Mouse (Mus musculus) megakaryocyte, embryonic 14.5 days (primary cell): Measurements from ENCODE around the gene Wdr74. TPM values are rescaled to one million over a fixed set of nuclear protein-coding genes. Genes with fewer than 3 reads are reported as not detected.

Source experiments
- H3K27me3 ChIP-seq: replicated peaks from 2 replicates; pipeline ENCODE3; 2012; ENCODE audit warnings: inconsistent platforms
- H3K36me3 ChIP-seq: replicated peaks from 2 replicates; pipeline ENCODE3; 2012; ENCODE audit warnings: low read length, inconsistent platforms, mixed read lengths
- H3K4me1 ChIP-seq: 2 replicates; pipeline ENCODE4 v1.6.1; 2012; ENCODE audit warnings: inconsistent platforms
- H3K4me3 ChIP-seq: replicated peaks from 2 replicates; pipeline ENCODE3; 2012; ENCODE audit warnings: moderate library complexity, mild to moderate bottlenecking, inconsistent platforms
- H3K9me3 ChIP-seq: 2 replicates; pipeline ENCODE4 v1.6.1; 2012; ENCODE audit warnings: inconsistent platforms
- FLI1 ChIP-seq: IDR thresholded peaks from 2 replicates; pipeline ENCODE4 v1.6.1; 2012; ENCODE audit warnings: low read length, inconsistent platforms, mixed read lengths
- GATA1 ChIP-seq: IDR thresholded peaks from 3 replicates; pipeline ENCODE4 v1.6.1; 2012; ENCODE audit warnings: mixed read lengths, low read length, inconsistent platforms, borderline replicate concordance
- polyA plus RNA-seq: library from polyadenylated mRNA; stranded (reverse); fragments of >175 nt; gene quantifications from 2 replicates; pipeline ENCODE4 v1.2.3, GENCODE M21; 2012; ENCODE audit warnings: low replicate concordance; ENCODE audit not compliant: insufficient read depth

Wdr74 gene
- polyA plus RNA-seq, 1 experiment = 16.5 TPM

- H3K4me1 ChIP-seq = peaks cover 68% of the 10 kb centered on the region
- no peaks in the 10 kb centered on the region for H3K9me3 ChIP-seq
- H3K4me3 ChIP-seq = no peak overlapping the region
- no peak for TF ChIP-seq GATA1
- H3K27me3 ChIP-seq = no peaks in the 10 kb centered on the region
- H3K36me3 ChIP-seq = peaks cover 68% of the 10 kb centered on the region
Measured at GRCm38 (mm10) chr19:8706930-8707329, 28.7 kb upstream of the Wdr74 start.

- H3K4me1 ChIP-seq = peaks cover 59% of the 10 kb centered on the region
- no peak overlapping the region for H3K4me3 ChIP-seq
- peaks cover 76% of the 10 kb centered on the region for H3K36me3 ChIP-seq
- no peak for TF ChIP-seq GATA1
- no peak for TF ChIP-seq FLI1
- no peaks in the 10 kb centered on the region for H3K9me3 ChIP-seq
- no peaks in the 10 kb centered on the region for H3K27me3 ChIP-seq
Measured at GRCm38 (mm10) chr19:8708954-8709353, 26.7 kb upstream of the Wdr74 start.

GRCm38 (mm10) chr19:8710057-8710456, 25.6 kb upstream of the Wdr74 start:
- Histone ChIP-seq H3K4me3 (peak overlapping the region; percentile 50), H3K27me3 (no peaks in the 10 kb centered on the region), H3K9me3 (no peaks in the 10 kb centered on the region), H3K36me3 (peaks cover 73% of the 10 kb centered on the region), H3K4me1 (peaks cover 69% of the 10 kb centered on the region)
- TF ChIP-seq FLI1 (no peak), GATA1 (no peak)

GRCm38 (mm10) chr19:8711506-8711905, 24.1 kb upstream of the Wdr74 start:
- H3K4me3 ChIP-seq = peak overlapping the region; percentile 100
- H3K27me3 ChIP-seq = no peaks in the 10 kb centered on the region
- no peaks in the 10 kb centered on the region for H3K9me3 ChIP-seq
- peaks cover 71% of the 10 kb centered on the region for H3K4me1 ChIP-seq
- TF ChIP-seq GATA1 (no peak), FLI1 (no peak)
- peaks cover 62% of the 10 kb centered on the region for H3K36me3 ChIP-seq

GRCm38 (mm10) chr19:8711949-8712869, 23.4 kb upstream of the Wdr74 start:
- TF ChIP-seq FLI1 (no peak), GATA1 (no peak)
- Histone ChIP-seq H3K4me1 (peaks cover 73% of the 10 kb centered on the region), H3K4me3 (peak overlapping the region; percentile 100), H3K9me3 (no peaks in the 10 kb centered on the region), H3K36me3 (peaks cover 56% of the 10 kb centered on the region), H3K27me3 (no peaks in the 10 kb centered on the region)

GRCm38 (mm10) chr19:8712870-8713305, 22.7 kb upstream of the Wdr74 start:
- Histone ChIP-seq H3K4me1 (peaks cover 75% of the 10 kb centered on the region), H3K36me3 (peaks cover 50% of the 10 kb centered on the region), H3K4me3 (peak overlapping the region; percentile 100), H3K27me3 (no peaks in the 10 kb centered on the region), H3K9me3 (no peaks in the 10 kb centered on the region)
- no peak for TF ChIP-seq GATA1
- TF ChIP-seq FLI1 = no peak

GRCm38 (mm10) chr19:8713306-8713996, 22.2 kb upstream of the Wdr74 start:
- TF ChIP-seq FLI1 = no peak
- no peak for TF ChIP-seq GATA1
- Histone ChIP-seq H3K27me3 (no peaks in the 10 kb centered on the region), H3K36me3 (peaks cover 44% of the 10 kb centered on the region), H3K9me3 (no peaks in the 10 kb centered on the region), H3K4me3 (peak overlapping the region; percentile 100), H3K4me1 (peaks cover 76% of the 10 kb centered on the region)

GRCm38 (mm10) chr19:8713997-8714652, 21.5 kb upstream of the Wdr74 start:
- peaks cover 76% of the 10 kb centered on the region for H3K4me1 ChIP-seq
- no peaks in the 10 kb centered on the region for H3K27me3 ChIP-seq

GRCm38 (mm10) chr19:8714653-8715481, 20.8 kb upstream of the Wdr74 start:
- no peaks in the 10 kb centered on the region for H3K27me3 ChIP-seq
- TF ChIP-seq GATA1 = no peak
- TF ChIP-seq FLI1 = no peak
- no peaks in the 10 kb centered on the region for H3K9me3 ChIP-seq
- peaks cover 72% of the 10 kb centered on the region for H3K4me1 ChIP-seq
- peak overlapping the region; percentile 64 for H3K4me3 ChIP-seq
- H3K36me3 ChIP-seq = peaks cover 30% of the 10 kb centered on the region

More at GRCm38 (mm10) chr19:8713997-8714652, 21.5 kb upstream of the Wdr74 start:
- no peaks in the 10 kb centered on the region for H3K9me3 ChIP-seq
- H3K36me3 ChIP-seq = peaks cover 37% of the 10 kb centered on the region
- peak overlapping the region; percentile 100 for H3K4me3 ChIP-seq
- TF ChIP-seq FLI1 (no peak), GATA1 (no peak)
